In genomic region chr5:136135571-136136291, GRCm38 (mm10) we compare ENCODE assay signal across 8 mouse cellular contexts. TPM values are rescaled to one million over a fixed set of nuclear protein-coding genes. Genes with fewer than 3 reads are reported as not detected.
A peak's percentile ranks its signal among the peaks of the same experiment; 100 is the strongest.
DNase-seq lines count a peak whose midpoint lies in the region; ATAC-seq lines count a peak whose summit lies in the region.

Gene Lrwd1, minus strand, starts transcription at chr5:136136074.
Gene Alkbh4, plus strand, starts transcription at chr5:136136146.

- no peaks in the 10 kb centered on the region for H3K27me3 ChIP-seq in intestine, embryonic 14.5 days (replicated peaks; ENCODE audit: control insufficient read depth, insufficient read depth, low read length)

- H3K4me1 ChIP-seq in intestine, embryonic 14.5 days (replicated peaks; ENCODE audit: control insufficient read depth, insufficient read depth, low read length), result peaks cover 14% of the 10 kb centered on the region; the same call in 1 of the 2 replicates

- peaks cover 44% of the 10 kb centered on the region for H3K36me3 ChIP-seq in intestine, embryonic 14.5 days (ENCODE audit: control insufficient read depth, insufficient read depth, low read length)

- WGBS in intestine, embryonic 14.5 days, result under 1% methylated on average over 59 of the region's 60 CpGs

- peak; percentile 89 to 93 for DNase-seq in adrenal gland, adult 18-20 months (ENCODE audit: low spot score in 2 of 2)
- peak; percentile 98 for DNase-seq in embryo, embryonic 11 days
- DNase-seq in gastrocnemius, postnatal 25 days, result peak; percentile 94
- DNase-seq in intestine, embryonic 14.5 days (ENCODE audit: low spot score), result peak; percentile 95
- peak; percentile 97 for DNase-seq in left cerebral cortex, postnatal 14 days (ENCODE audit: low spot score in 2 of 2)
- DNase-seq in mesoderm, embryonic 11.5 days (ENCODE audit: low read depth, low spot score), result peak; percentile 96
- peak; percentile 94 to 95 for DNase-seq in right cerebral cortex, postnatal 36 days (ENCODE audit: low spot score in 2 of 2)
- peak; percentile 95 for DNase-seq in yolk sac, embryonic 10.5 days (ENCODE audit: low spot score)

- peak; percentile 86 for ATAC-seq in intestine, embryonic 14.5 days (replicated peaks; ENCODE audit: low FRiP score, low TSS enrichment, low read depth)

- intact Hi-C loops in left cerebral cortex, postnatal 14 days (cut with DNase I), result loop anchor here (1.0 to 5.0 kb wide), 2 partner anchors 19 to 52 kb away; partner anchors contain the start of gene Polr2j

- peak within 1 kb of the TSS; percentile 44; the same call in 1 of the 2 replicates for H3K27ac ChIP-seq in intestine, embryonic 14.5 days (ENCODE audit: low read depth)

- H3K4me3 ChIP-seq in intestine, embryonic 14.5 days (ENCODE audit: low read depth, low read length), result peak within 1 kb of the TSS; percentile 93

- H3K9me3 ChIP-seq in intestine, embryonic 14.5 days (ENCODE audit: control insufficient read depth, low read length), result no peaks in the 10 kb centered on the region

- H3K9ac ChIP-seq in intestine, embryonic 14.5 days (ENCODE audit: low read length), result peak within 1 kb of the TSS; percentile 78

- peak within 1 kb of the TSS; percentile 69 for H3K4me2 ChIP-seq in intestine, embryonic 14.5 days (ENCODE audit: low read length)

RNA-seq across cellular contexts. Expression of gene Lrwd1, which starts in this region (rescaled TPM):
- 10 to 100 TPM; 11.0 to 11.4 TPM for total RNA-seq in adrenal gland, adult 18-20 months (2021)
- total RNA-seq in gastrocnemius, postnatal 25 days (2021), result 1 to 10 TPM; 3.2 to 3.8 TPM
- 30.6 and 33.7 TPM in 2 replicates for polyA plus RNA-seq in intestine, embryonic 14.5 days (2014; fragmentation: Nextera tagmentation; extraction: Ambion mirVana)
- 10 to 100 TPM; 12.4 to 14.1 TPM for total RNA-seq in left cerebral cortex, postnatal 14 days (2021)

RNA-seq across cellular contexts. Expression of gene Alkbh4, which starts in this region (rescaled TPM):
- total RNA-seq in adrenal gland, adult 18-20 months (2021), result 1 to 10 TPM; 8.3 to 8.5 TPM
- 1 to 10 TPM; 3.9 to 4.4 TPM for total RNA-seq in gastrocnemius, postnatal 25 days (2021)
- polyA plus RNA-seq in intestine, embryonic 14.5 days (2014; fragmentation: Nextera tagmentation; extraction: Ambion mirVana), result 13.4 and 16.4 TPM in 2 replicates
- total RNA-seq in left cerebral cortex, postnatal 14 days (2021), result 1 to 10 TPM; 8.2 to 8.9 TPM

Comparison
In these comparisons a context has a peak if more than half of its experiments do, and no peak if none do; other contexts are left out.
1. Peak in every context shown above with its lines: DNase-seq, ATAC-seq, H3K4me3 ChIP-seq and H3K27ac ChIP-seq.